Mouse (Mus musculus) retina, embryonic 14.5 days (tissue): Measurements from ENCODE around the gene Prss29.

Experiments used
- DNase-seq: peaks from one replicate; pipeline ENCODE4 v3.0.0-alpha.2; 2015; ENCODE audit warnings: low spot score

The Prss29 gene

GRCm38 (mm10) chr17:25345462-25345861, 27.0 kb downstream of the Prss29 start, which contains the start of gene Tpsab1:
Tpsab1 (minus strand) TSS chr17:25345562.
- DNase-seq = no peak

DNA sequence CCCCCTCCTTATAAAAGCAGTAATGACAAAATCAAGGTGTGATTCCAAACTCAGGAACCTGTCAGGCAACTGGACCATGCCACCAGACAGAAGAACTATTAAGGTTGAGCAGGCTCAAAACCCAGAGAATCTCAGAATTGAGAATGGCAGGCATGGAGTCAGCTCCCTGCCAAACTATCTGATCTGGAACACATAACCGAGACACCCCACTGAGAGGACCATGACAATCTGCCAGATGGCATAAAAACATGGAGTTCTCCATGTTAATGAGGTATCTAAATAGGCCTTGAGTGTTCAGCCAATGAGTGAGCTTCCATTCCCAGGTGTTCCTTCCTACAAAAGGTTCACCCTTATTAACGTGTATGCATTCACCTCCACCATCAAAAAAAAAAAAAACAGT, 42.8 kb downstream of the Prss29 start:
- no peak for DNase-seq

GRCm38 (mm10) chr17:25363726-25364125, 45.3 kb downstream of the Prss29 start:
- DNase-seq = peak; percentile 44

DNA sequence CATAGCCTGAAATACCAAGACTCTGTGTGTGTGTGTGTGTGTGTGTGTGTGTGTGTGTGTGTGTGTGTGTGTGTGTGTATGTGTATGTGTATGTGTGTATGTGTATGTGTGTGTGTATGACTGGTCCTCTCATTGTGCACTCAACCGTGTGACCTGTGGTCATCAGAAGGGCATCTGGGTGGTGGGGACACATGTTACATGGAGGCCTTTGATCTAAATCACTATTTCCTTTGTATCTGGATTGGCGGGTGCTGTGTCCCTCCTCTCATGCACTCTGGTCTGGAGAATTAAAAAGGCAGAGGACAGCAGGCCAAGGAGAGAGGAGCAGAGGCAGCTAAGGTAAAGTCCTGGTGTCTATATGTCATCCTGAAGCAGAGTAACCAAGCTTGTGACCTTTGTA, 47.6 kb downstream of the Prss29 start, which contains the start of gene Tpsb2:
Gene Tpsb2, plus strand, starts transcription at position 301 of the 400 bp plus-strand sequence.
- DNase-seq = no peak

DNA sequence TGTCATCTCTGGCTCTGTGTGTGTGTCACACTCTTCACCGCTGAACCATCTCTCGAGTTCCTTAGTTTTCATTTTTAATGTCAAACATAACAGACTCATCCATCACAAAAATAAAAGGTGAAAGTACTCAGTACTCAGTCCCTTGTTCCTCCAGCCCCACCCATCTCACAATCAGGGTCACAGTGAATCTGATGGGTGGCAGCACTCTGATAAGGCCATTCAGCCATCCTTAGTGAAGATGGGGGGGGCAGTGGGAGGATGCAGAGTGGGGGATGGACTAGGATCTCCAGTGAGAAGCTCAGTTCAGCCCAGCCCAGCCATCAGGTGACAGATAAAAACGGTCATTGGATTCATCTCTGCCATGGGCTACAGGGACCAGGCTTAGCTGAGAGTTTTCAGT, 50.5 kb downstream of the Prss29 start, which contains the start of gene Tpsg1:
Gene Tpsg1, plus strand, starts transcription at position 301 of the 400 bp plus-strand sequence.
- no peak for DNase-seq
